Mouse (Mus musculus): Measurements from ENCODE around the gene Clstn3.
"Not testable (repeated sequence)": the region's sequence is repeated elsewhere in the genome, so short reads cannot be mapped to it uniquely, and the experiment has no call there.

Gene Clstn3

GRCm38 (mm10) chr6:124448959-124449667 is 15.5 kb downstream of the Clstn3 start:
- DNase-seq (ENCODE audit: low read depth) = no peak

GRCm38 (mm10) chr6:124448186-124448852 is 16.3 kb downstream of the Clstn3 start:
- no peak for DNase-seq (ENCODE audit: low read depth)

- DNase-seq (ENCODE audit: low read depth) = no peak
Observed at GRCm38 (mm10) chr6:124447356-124447755, 17.2 kb downstream of the Clstn3 start.

GRCm38 (mm10) chr6:124446459-124446858 is 18.1 kb downstream of the Clstn3 start:
- DNase-seq (ENCODE audit: low read depth) = no peak

GRCm38 (mm10) chr6:124446024-124446423 is 18.6 kb downstream of the Clstn3 start:
- DNase-seq (ENCODE audit: low read depth) = no peak

- DNase-seq (ENCODE audit: low read depth) = no peak
Observed at GRCm38 (mm10) chr6:124443338-124443737, 21.3 kb downstream of the Clstn3 start.

- no peak for DNase-seq (ENCODE audit: low read depth)
Observed at GRCm38 (mm10) chr6:124436245-124436644, 28.3 kb downstream of the Clstn3 start.

GRCm38 (mm10) chr6:124435173-124435572 is 29.4 kb downstream of the Clstn3 start:
- no peak for DNase-seq (ENCODE audit: low read depth)

GRCm38 (mm10) chr6:124433688-124434324 is 30.8 kb downstream of the Clstn3 start:
- no peak for DNase-seq (ENCODE audit: low read depth)

- DNase-seq (ENCODE audit: low read depth) = no peak
Observed at GRCm38 (mm10) chr6:124430784-124431495, 33.7 kb downstream of the Clstn3 start.

GRCm38 (mm10) chr6:124430379-124430778 is 34.2 kb downstream of the Clstn3 start:
- no peak for DNase-seq (ENCODE audit: low read depth)

- DNase-seq (ENCODE audit: low read depth) = no peak
Observed at GRCm38 (mm10) chr6:124427791-124428576, 36.6 kb downstream of the Clstn3 start.

GRCm38 (mm10) chr6:124427289-124427688 is 37.3 kb downstream of the Clstn3 start:
- no peak for DNase-seq (ENCODE audit: low read depth)

- no peak for DNase-seq (ENCODE audit: low read depth)
Observed at GRCm38 (mm10) chr6:124426604-124427003, 38.0 kb downstream of the Clstn3 start.

GRCm38 (mm10) chr6:124425523-124425922 is 39.1 kb downstream of the Clstn3 start:
- no peak for DNase-seq (ENCODE audit: low read depth)

- not testable (repeated sequence) for DNase-seq (ENCODE audit: low read depth)
Observed at GRCm38 (mm10) chr6:124425042-124425441, 39.6 kb downstream of the Clstn3 start.

GRCm38 (mm10) chr6:124424068-124424498 is 40.5 kb downstream of the Clstn3 start:
- no peak for DNase-seq (ENCODE audit: low read depth)

- no peak for DNase-seq (ENCODE audit: low read depth)
Observed at GRCm38 (mm10) chr6:124418686-124419085, 45.9 kb downstream of the Clstn3 start.

GRCm38 (mm10) chr6:124415347-124416088 is 49.1 kb downstream of the Clstn3 start:
- peak; percentile 49 for DNase-seq (ENCODE audit: low read depth)

GRCm38 (mm10) chr6:124414927-124415325 is 49.7 kb downstream of the Clstn3 start, which contains the start of gene Pex5:
Pex5 (minus strand) TSS chr6:124415067.
- peak; percentile 86 for DNase-seq (ENCODE audit: low read depth)

Data from fibroblast of lung, adult 2 months (primary cell).